27 mouse cellular contexts compared by ENCODE assay signal in the genomic region with DNA sequence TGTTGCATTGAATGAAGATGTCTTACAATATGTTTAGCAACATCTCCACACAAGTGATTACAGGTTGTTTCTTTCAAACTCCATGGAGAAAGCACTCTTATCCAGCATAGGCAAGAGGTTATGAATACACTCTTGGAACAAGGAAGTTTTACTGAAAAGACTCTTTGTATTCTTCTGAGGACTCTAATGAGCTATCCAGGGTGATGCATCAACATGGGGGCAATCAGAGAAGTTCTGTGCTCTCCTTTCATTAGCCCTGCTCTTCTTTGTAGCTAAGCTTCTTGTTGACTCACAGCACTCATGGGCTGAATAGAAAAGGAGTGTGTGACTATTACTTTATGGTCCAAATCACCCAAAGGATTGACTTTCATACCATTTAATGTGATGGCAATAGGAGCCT.
"Had no signal": no experiment of that assay in that cellular context is flagged by ENCODE, and none has a peak within 500 bp of the region (broad histone marks: within the 10 kb centered on the region; RNA-seq: fewer than 3 reads in every experiment).

No protein-coding gene starts in this region.

- H3K4me2 ChIP-seq: embryonic facial prominence, embryonic 12.5 days; embryonic facial prominence, embryonic 13.5 days; embryonic facial prominence, embryonic 15.5 days; forebrain, embryonic 12.5 days; forebrain, embryonic 15.5 days had no signal

- H3K36me3 ChIP-seq: embryonic facial prominence, embryonic 10.5 days; embryonic facial prominence, embryonic 12.5 days; embryonic facial prominence, embryonic 13.5 days; embryonic facial prominence, embryonic 15.5 days; forebrain, embryonic 10.5 days; forebrain, embryonic 12.5 days; forebrain, embryonic 15.5 days had no signal

- H3K27ac ChIP-seq: embryonic facial prominence, embryonic 10.5 days; embryonic facial prominence, embryonic 12.5 days; embryonic facial prominence, embryonic 13.5 days; embryonic facial prominence, embryonic 15.5 days; forebrain, embryonic 10.5 days; forebrain, embryonic 12.5 days; forebrain, embryonic 15.5 days; gastrocnemius, adult 2 months; heart, adult 2 months had no signal

- ATAC-seq: forebrain, embryonic 14.5 days; forebrain, embryonic 15.5 days; forebrain, embryonic 16.5 days; forebrain, postnatal 0 days had no signal

- H3K4me1 ChIP-seq: embryonic facial prominence, embryonic 10.5 days; embryonic facial prominence, embryonic 12.5 days; embryonic facial prominence, embryonic 13.5 days; embryonic facial prominence, embryonic 15.5 days had no signal

- DNase-seq: cerebellum, adult 8-10 months; cerebellum, adult 9-10 months; cerebellum, adult 9-11 months; cerebellum, postnatal 10 days; cerebellum, postnatal 14 days; cerebellum, postnatal 25 days; cerebellum, postnatal 36 days; embryo, embryonic 11 days; forebrain, postnatal 0 days; gastrocnemius, adult 2 months; gastrocnemius, postnatal 10 days; gastrocnemius, postnatal 14 days; gastrocnemius, postnatal 25 days; gastrocnemius, postnatal 36 days; heart, adult 11 months; heart, adult 18-20 months; heart, adult 2 months had no signal

- H3K9me3 ChIP-seq: embryonic facial prominence, embryonic 10.5 days; embryonic facial prominence, embryonic 12.5 days; embryonic facial prominence, embryonic 13.5 days; embryonic facial prominence, embryonic 15.5 days; forebrain, embryonic 10.5 days; forebrain, embryonic 12.5 days; forebrain, embryonic 15.5 days had no signal

- H3K4me3 ChIP-seq: embryonic facial prominence, embryonic 10.5 days; embryonic facial prominence, embryonic 12.5 days; embryonic facial prominence, embryonic 13.5 days; embryonic facial prominence, embryonic 15.5 days; erythroblast, embryonic 14.5 days; forebrain, embryonic 10.5 days; forebrain, embryonic 12.5 days; forebrain, embryonic 15.5 days; gastrocnemius, adult 2 months; heart, adult 2 months had no signal

- H3K27me3 ChIP-seq: embryonic facial prominence, embryonic 12.5 days; embryonic facial prominence, embryonic 13.5 days; embryonic facial prominence, embryonic 15.5 days; forebrain, embryonic 15.5 days had no signal

- H3K9ac ChIP-seq: embryonic facial prominence, embryonic 12.5 days; embryonic facial prominence, embryonic 13.5 days; embryonic facial prominence, embryonic 15.5 days; forebrain, embryonic 12.5 days; forebrain, embryonic 15.5 days; forebrain, postnatal 0 days had no signal
